Mouse (Mus musculus) heart, postnatal 25 days (tissue): ENCODE measurements around the gene Cecr2. TPM values are rescaled to one million over a fixed set of nuclear protein-coding genes. Genes with fewer than 3 reads are reported as not detected.
"Not testable (repeated sequence)": the region's sequence is repeated elsewhere in the genome, so short reads cannot be mapped to it uniquely, and the experiment has no call there.

Experiments
- DNase-seq: peaks from one replicate; pipeline ENCODE4 v3.0.0; 2022; ENCODE audit warnings: low spot score
- intact Hi-C: fragments of 180-260 bp; cut with DNase I; formaldehyde crosslinking; loops from one replicate; pipeline ENCODE4 v1.15.1; 2025
- microRNA-seq: library from miRNA; unstranded; fragments of <30 nt; microRNA quantifications from one replicate; pipeline ENCODE4 v1.2.0, GENCODE M21; 2022
- total RNA-seq, 2 experiments: library from RNA; stranded (reverse); gene quantifications; 2 replicates each; pipeline ENCODE4 v1.2.3; 2021

Cecr2 gene
- total RNA-seq, 2 experiments from 2014 or later, result 15.3 to 16.2 TPM

DNA sequence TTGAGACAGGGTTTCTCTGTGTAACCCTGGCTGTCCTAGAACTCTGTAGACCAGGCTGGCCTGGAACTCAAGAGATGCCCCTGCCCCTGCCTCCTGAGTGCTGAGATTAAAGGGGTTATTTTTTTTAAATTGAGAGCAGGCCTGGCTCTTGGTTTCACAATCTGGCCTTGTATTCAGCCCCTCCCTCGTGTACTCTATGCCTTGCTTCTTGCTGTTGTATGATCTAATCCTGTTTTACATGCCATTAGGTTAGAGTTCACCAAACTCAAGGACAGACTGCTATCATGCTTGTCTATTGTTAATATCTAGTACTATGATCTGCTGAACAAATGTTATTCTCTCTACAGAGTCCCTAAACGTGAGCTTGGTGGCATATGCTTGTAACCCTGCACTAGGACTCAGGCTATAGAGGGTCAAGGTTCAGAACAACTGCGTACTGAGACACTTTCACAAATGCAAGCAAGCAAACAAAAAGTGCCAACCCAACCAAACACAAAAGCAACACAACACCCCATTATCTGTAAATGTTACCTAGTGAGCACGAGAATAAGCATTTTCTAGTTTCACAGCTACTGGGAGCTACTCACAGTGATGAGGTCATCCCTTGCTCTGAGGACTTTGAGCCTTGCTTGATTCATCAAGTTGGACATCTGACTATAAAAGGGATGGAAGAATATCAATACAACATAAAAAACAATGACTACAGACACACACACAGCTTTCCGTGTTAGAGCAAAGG, 141.0 kb downstream of the Cecr2 start:
- intact Hi-C loops, result no loop called here
- DNase-seq, result no peak

DNA sequence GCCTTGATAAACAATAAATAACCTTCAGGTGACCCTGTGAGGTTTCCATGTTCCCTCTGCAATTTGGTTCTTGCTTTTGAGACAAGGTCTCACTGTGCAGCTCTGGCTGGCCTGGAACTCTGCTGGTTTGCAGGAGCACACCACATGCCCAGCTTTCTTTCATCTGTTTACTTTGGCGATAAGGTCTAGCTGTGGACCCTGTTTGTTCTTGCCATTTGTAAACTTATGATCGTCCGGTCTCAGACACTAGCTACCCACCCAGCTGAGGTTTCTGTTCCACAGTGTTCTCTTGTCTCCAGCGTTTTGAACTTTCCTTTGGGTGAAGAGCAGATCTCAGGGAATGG, 141.5 kb downstream of the Cecr2 start:
- intact Hi-C loops, result no loop called here
- DNase-seq, result no peak

DNA sequence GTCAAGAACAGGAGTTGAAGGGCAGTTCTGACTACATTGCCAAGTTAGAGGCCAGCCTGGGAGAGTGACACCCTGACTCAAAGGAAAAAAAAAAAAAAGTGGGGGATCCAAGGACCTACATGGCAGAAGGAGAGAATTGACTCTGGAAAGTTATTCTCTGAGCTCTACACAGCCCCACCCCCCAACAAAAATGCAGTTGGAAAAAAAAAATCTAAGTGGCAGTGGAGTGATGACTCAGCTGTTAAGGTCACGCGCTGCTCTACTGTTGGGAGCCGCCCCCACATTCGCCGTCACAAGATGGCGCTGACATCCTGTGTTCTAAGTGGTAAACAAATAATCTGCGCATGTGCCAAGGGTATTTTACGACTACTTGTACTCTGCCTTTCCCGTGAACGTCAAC, 145.8 kb downstream of the Cecr2 start:
- intact Hi-C loops, DNase-seq: not testable (repeated sequence)

DNA sequence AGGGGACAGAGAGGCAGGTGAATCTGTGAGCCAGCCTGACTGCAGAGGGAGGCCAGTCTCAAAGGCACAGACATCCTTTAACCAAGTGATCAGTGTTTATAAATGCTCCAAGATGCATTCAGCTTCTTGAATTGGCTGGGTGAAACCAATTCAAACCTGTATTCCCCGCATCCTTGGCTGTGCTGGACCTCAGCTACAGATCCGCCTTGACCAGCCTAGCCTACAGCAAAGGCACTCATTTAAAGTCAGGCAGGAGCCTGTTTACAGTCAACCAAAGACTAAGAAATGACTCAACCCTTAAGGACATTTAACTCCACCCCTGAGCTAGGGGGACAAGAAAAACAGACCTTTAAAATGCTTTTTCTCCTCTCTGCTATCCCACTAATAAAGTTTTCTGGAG, 153.1 kb downstream of the Cecr2 start:
- no peak for DNase-seq
- intact Hi-C loops, result no loop called here

DNA sequence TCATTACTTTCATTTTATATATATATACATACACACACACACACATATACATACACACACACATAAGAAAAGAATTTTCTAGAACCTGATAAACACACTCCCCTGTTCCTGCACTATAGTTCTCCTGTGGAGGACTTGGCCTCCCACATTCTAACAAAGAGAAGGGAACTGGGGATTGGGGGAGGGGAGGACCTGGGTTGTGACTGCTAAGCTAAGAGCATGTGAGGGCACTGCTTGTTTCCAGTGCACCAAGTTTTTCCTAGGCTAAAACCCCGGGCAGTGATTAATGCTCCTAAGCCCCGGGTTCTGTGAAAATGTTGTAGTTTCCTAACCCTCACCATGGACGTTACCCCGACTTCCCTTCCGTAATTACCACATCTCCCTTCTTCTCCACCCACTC, 154.0 kb downstream of the Cecr2 start:
- DNase-seq, result no peak
- intact Hi-C loops, result no loop called here

Small RNAs within 50 kb of the gene (microRNA-seq; reads per million reads assigned to microRNA genes)
- not detected for gene Gm25193

Other genes starting within 250 kb of the Cecr2 start
- 1 to 10 TPM; 2.4 to 3.0 TPM for gene Il17ra, start 203.1 kb upstream of the Cecr2 start, total RNA-seq
- not detected for gene Tmem121b, start 172.6 kb upstream of the Cecr2 start, total RNA-seq
- gene Hdhd5, start 135.1 kb upstream of the Cecr2 start, total RNA-seq, result 10 to 100 TPM; 19.6 to 21.5 TPM
- gene Slc25a18, start 107.2 kb downstream of the Cecr2 start, total RNA-seq, result under 1 TPM in 1 of 2 experiments, not detected in 1; 0.17 TPM
- gene Atp6v1e1, start 156.4 kb downstream of the Cecr2 start, total RNA-seq, result 100 to 1,000 TPM; 136 to 153 TPM
- gene Bcl2l13, start 169.8 kb downstream of the Cecr2 start, total RNA-seq, result 10 to 100 TPM; 77.0 to 87.7 TPM